Mouse (Mus musculus) CH12.LX (cell line): Measurements from ENCODE around the gene Zfp790. TPM values are rescaled to one million over a fixed set of nuclear protein-coding genes. Genes with fewer than 3 reads are reported as not detected.
"Not testable (repeated sequence)": the region's sequence is repeated elsewhere in the genome, so short reads cannot be mapped to it uniquely, and the experiment has no call there.

Experiments used
- DNase-seq: peaks from one replicate; pipeline ENCODE4 v3.0.0-alpha.2; 2013; ENCODE audit errors: extremely low read depth
- H3K27ac ChIP-seq: 2 replicates; pipeline ENCODE4 v1.5.1; 2012; ENCODE audit warnings: low read depth, mild to moderate bottlenecking, control low read depth, moderate library complexity; ENCODE audit not compliant: insufficient read depth
- H3K27me3 ChIP-seq: replicated peaks from 2 replicates; pipeline ENCODE3; 2012; ENCODE audit warnings: inconsistent platforms
- H3K36me3 ChIP-seq, 2 experiments: replicated peaks in 1 of 2; 2 replicates each; pipeline versions ENCODE3 to v1.6.1; 2012; ENCODE audit warnings: inconsistent platforms in 1 of 2, low read length in 1 of 2, mild to moderate bottlenecking in 1 of 2, mixed read lengths in 1 of 2, moderate library complexity in 1 of 2; ENCODE audit not compliant: control insufficient read depth in 1 of 2, insufficient read depth in 1 of 2
- H3K4me1 ChIP-seq, 2 experiments: 2 replicates each; pipeline ENCODE4 v1.6.1; 2012; ENCODE audit warnings: inconsistent platforms in 1 of 2, moderate library complexity in 1 of 2; ENCODE audit not compliant: insufficient read depth in 2 of 2, control insufficient read depth in 1 of 2
- H3K4me2 ChIP-seq: 2 replicates; pipeline ENCODE4 v1.6.1; 2012; ENCODE audit warnings: low read depth, mild to moderate bottlenecking, control low read depth; ENCODE audit not compliant: poor library complexity, insufficient read depth, severe bottlenecking
- H3K4me3 ChIP-seq, 3 experiments: fragments of 150-350 bp in 1 of 3; sonication (generic) in 1 of 3; replicated peaks in 1 of 3; 2 replicates each; pipeline versions ENCODE3 to v1.5.1; 2011 to 2012; ENCODE audit warnings: low read depth in 2 of 3, low read length in 2 of 3, mild to moderate bottlenecking in 2 of 3, moderate library complexity in 2 of 3, control low read depth in 1 of 3, improper control_type of control experiment in 1 of 3, inconsistent platforms in 1 of 3, mixed read lengths in 1 of 3; ENCODE audit not compliant: poor library complexity in 1 of 3
- H3K79me2 ChIP-seq: replicated peaks from 2 replicates; pipeline ENCODE4 v1.6.1; 2012; ENCODE audit warnings: mild to moderate bottlenecking, moderate library complexity; ENCODE audit not compliant: control insufficient read depth, poor library complexity, insufficient read depth, severe bottlenecking; ENCODE audit errors: extremely low read depth
- H3K9ac ChIP-seq: 2 replicates; pipeline ENCODE4 v1.6.1; 2012; ENCODE audit warnings: low read depth, mild to moderate bottlenecking, control low read depth, moderate library complexity; ENCODE audit not compliant: insufficient read depth
- H3K9me3 ChIP-seq: replicated peaks from 2 replicates; pipeline ENCODE3; 2012; ENCODE audit warnings: low read length, inconsistent platforms, mixed read lengths
- CTCF ChIP-seq, 2 experiments: IDR thresholded peaks in 1 of 2; conservative IDR thresholded peaks in 1 of 2; 2 replicates each; pipeline ENCODE4 v1.5.1; 2011 to 2012; ENCODE audit warnings: low read depth in 2 of 2, low read length in 2 of 2, improper control_type of control experiment in 1 of 2, inconsistent platforms in 1 of 2, mild to moderate bottlenecking in 1 of 2, moderate library complexity in 1 of 2
- GABPA ChIP-seq: IDR thresholded peaks from 2 replicates; pipeline ENCODE4 v1.6.1; 2012; ENCODE audit warnings: low read depth, low read length, improper control_type of control experiment, inconsistent platforms; ENCODE audit not compliant: insufficient replicate concordance
- JUN ChIP-seq: IDR thresholded peaks from 2 replicates; pipeline ENCODE4 v1.6.1; 2011; ENCODE audit warnings: low read depth, mild to moderate bottlenecking, low read length, improper control_type of control experiment, moderate library complexity; ENCODE audit not compliant: insufficient read depth
- NELFE ChIP-seq: IDR thresholded peaks from 2 replicates; pipeline ENCODE4 v1.6.1; 2011; ENCODE audit warnings: low read depth, low read length, improper control_type of control experiment
- NRF1 ChIP-seq: IDR thresholded peaks from 2 replicates; pipeline ENCODE4 v1.6.1; 2014; ENCODE audit warnings: low read depth, mild to moderate bottlenecking, inconsistent platforms, low read length, improper control_type of control experiment, moderate library complexity
- POLR2A ChIP-seq: IDR thresholded peaks from 2 replicates; pipeline ENCODE4 v1.6.1; 2011; ENCODE audit warnings: low read depth, mild to moderate bottlenecking, improper control_type of control experiment, low read length
- RAD21 ChIP-seq: IDR thresholded peaks from 2 replicates; pipeline ENCODE4 v1.6.1; 2011; ENCODE audit warnings: low read depth, mild to moderate bottlenecking, low read length, improper control_type of control experiment, moderate library complexity
- RCOR1 ChIP-seq: conservative IDR thresholded peaks from 2 replicates; pipeline ENCODE4 v1.6.1; 2012; ENCODE audit warnings: low read depth, mild to moderate bottlenecking, inconsistent platforms, low read length, improper control_type of control experiment
- TBP ChIP-seq: conservative IDR thresholded peaks from 2 replicates; pipeline ENCODE4 v1.6.1; 2011; ENCODE audit warnings: low read depth, low read length, improper control_type of control experiment
- TCF12 ChIP-seq: IDR thresholded peaks from 2 replicates; pipeline ENCODE4 v1.6.1; 2014; ENCODE audit warnings: low read depth, mild to moderate bottlenecking, inconsistent platforms, low read length, improper control_type of control experiment
- UBTF ChIP-seq: IDR thresholded peaks from 2 replicates; pipeline ENCODE4 v1.6.1; 2012; ENCODE audit warnings: low read depth, mild to moderate bottlenecking, inconsistent platforms, low read length, improper control_type of control experiment, moderate library complexity
- USF1 ChIP-seq: IDR thresholded peaks from 2 replicates; pipeline ENCODE4 v1.6.1; 2014; ENCODE audit warnings: low read depth, mild to moderate bottlenecking, inconsistent platforms, low read length, improper control_type of control experiment
- ZKSCAN1 ChIP-seq: IDR thresholded peaks from 2 replicates; pipeline ENCODE4 v1.6.1; 2012; ENCODE audit warnings: low read depth, inconsistent platforms, low read length, improper control_type of control experiment, borderline replicate concordance
- ZNF384 ChIP-seq: IDR thresholded peaks from 2 replicates; pipeline ENCODE4 v1.6.1; 2012; ENCODE audit warnings: low read depth, low read length, improper control_type of control experiment, inconsistent platforms
- dilution Hi-C: fragments of 300-500 bp; cut with MboI; formaldehyde crosslinking; loops from 2 replicates; pipeline ENCODE4 v1.14.3; 2020; ENCODE audit warnings: low sequenced_read_pairs; ENCODE audit not compliant: extremely low pct_unique_long_range_greater_than_20kb, extremely low pct_ligation_motif_present
- in situ Hi-C: fragments of 300-500 bp; cut with MboI; formaldehyde crosslinking; loops from 3 replicates; pipeline ENCODE4 v1.14.3; 2019; ENCODE audit warnings: low sequenced_read_pairs, low pct_ligation_motif_present, low pct_unique_long_range_greater_than_20kb, mixed read lengths
- polyA plus RNA-seq: library from polyadenylated mRNA; unstranded; fragments of >175 nt; gene quantifications from 2 replicates; pipeline ENCODE4 v1.2.1, GENCODE M21; 2012; ENCODE audit warnings: low read depth; ENCODE audit not compliant: insufficient read length
- total RNA-seq, 2 experiments: library from RNA; depleted of rRNA; stranded (reverse); fragments of 300-350 nt in 1 of 2; fragments of >200 nt in 1 of 2; gene quantifications; 2 replicates each; pipeline ENCODE4 v1.2.3; 2012 to 2014

Gene Zfp790
- total and polyA plus RNA-seq, 3 experiments: 4.6 to 7.6 (median 5.8) TPM

DNA sequence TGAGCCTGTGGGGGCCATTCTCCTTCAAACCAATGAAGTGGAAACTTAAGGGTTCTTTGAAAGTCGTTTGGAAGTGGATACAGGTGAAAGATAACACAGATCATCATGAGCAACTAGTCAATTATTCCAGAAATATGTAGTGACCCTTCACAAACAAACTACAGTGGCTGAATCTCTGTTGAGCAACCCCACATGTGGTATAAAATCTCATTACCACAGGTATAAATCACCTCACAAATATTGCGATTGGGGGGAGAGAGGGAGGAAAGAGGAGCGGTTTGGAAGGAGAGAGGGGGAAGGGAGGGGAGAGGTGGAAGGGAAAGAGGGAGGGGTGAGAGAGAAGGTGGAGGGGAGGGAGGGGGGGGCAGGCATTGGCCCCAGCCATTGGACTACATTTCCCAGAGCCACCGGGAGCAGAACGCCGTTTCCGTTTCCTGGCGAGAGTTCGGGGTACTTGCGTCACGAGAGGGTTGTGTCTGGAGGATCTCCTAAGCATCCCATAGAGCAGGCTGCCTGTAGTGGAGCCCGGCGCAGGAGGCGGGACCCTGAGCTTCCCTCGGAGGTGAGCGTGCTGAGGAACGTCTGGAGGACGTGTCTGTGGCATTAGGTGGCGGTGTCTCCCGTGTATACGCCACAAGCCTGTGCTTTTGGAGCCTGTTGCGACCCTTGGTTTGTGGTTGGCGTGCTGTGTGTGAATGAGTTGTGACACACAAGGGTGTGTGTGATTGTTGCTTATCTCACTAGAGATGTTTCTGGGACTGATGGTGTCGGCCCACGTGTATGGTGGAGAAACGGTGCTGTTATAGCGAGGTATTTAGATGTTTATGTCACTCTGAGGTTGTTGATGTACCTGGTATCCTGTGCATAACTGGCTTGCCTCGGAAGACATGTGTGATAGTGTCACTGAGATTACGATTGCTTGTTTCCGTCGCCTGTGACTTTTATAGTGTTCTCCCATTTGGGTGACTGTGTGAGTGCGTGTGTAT lies 43.9 kb downstream of the Zfp790 start, which contains the start of gene Zfp420 (continued):
- 0 out of 2 replicates have a peak, but pooled peaks have one; percentile 48 for TF ChIP-seq TBP
- TF ChIP-seq ZKSCAN1: no peak
- no peak for TF ChIP-seq JUN
- TF ChIP-seq GABPA: peak; percentile 46; the same call in 1 of the 2 replicates
- TF ChIP-seq UBTF: no peak
- no peak for TF ChIP-seq RCOR1
- TF ChIP-seq CTCF (conservative IDR thresholded peaks at IDR 0.05 in 1 of 2, IDR thresholded peaks at IDR 0.05 in 1 of 2; ENCODE audit: low read depth in 2 of 2, low read length in 2 of 2): peak in 1 of 2 experiments; percentile 41; a peak in 2 of 4 replicates
- peak; percentile 36 for TF ChIP-seq RAD21
- TF ChIP-seq POLR2A: peak; percentile 74
- TF ChIP-seq, all 38 proteins: peak for 20

DNA sequence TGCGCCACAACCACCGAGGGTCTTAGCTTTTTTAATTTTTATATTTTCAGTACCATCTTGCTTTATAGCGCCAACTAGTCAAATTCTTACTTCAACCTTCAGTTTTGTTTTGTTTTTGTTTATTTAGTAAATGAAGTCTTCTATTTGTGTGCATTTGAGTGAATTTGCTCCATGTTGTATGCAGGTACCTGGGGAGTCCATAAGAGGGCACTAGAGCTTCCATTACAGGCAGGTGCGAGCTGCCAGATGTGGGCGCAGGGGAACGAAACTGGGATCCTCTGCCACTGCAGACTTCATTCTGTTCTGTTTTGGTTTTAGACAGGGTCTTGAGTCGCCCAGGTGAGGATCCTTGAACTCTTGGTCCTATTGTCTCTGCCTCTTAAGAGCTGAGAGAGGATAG lies 45.7 kb downstream of the Zfp790 start:
- Histone ChIP-seq H3K4me3 (no peak overlapping the region), H3K36me3 (peaks cover 2 to 14% of the 10 kb centered on the region in 2 experiments), H3K4me2 (no peak overlapping the region), H3K27me3 (no peaks in the 10 kb centered on the region), H3K9ac (no peak overlapping the region), H3K79me2 (no peaks in the 10 kb centered on the region), H3K4me1 (peaks cover 0 to 16% of the 10 kb centered on the region in 2 experiments; a peak in 2 of 4 replicates), H3K9me3 (peaks cover 8% of the 10 kb centered on the region), H3K27ac (no peak overlapping the region)
- peak; percentile 20 for TF ChIP-seq RAD21
- no peak for TF ChIP-seq UBTF
- TF ChIP-seq CTCF (conservative IDR thresholded peaks at IDR 0.05 in 1 of 2, IDR thresholded peaks at IDR 0.05 in 1 of 2; ENCODE audit: low read depth in 2 of 2, low read length in 2 of 2): peak in 1 of 2 experiments; percentile 46; a peak in 2 of 4 replicates
- no peak for TF ChIP-seq USF1
- no peak for TF ChIP-seq TBP
- dilution Hi-C loops (no loop called here), in situ Hi-C loops (no loop called here)
- peak; percentile 14 for DNase-seq

GRCm38 (mm10) chr7:29874256-29874655 lies 58.3 kb downstream of the Zfp790 start:
- in situ Hi-C loops (no loop called here), dilution Hi-C loops (no loop called here)
- no peak overlapping the region for H3K9ac ChIP-seq
- H3K4me2 ChIP-seq: no peak overlapping the region
- TF ChIP-seq NRF1: no peak
- TF ChIP-seq ZNF384: no peak
- TF ChIP-seq TCF12: no peak
- TF ChIP-seq NELFE: no peak
- no peak for DNase-seq
- no peaks in the 10 kb centered on the region for H3K4me1 ChIP-seq
- H3K9me3 ChIP-seq: peaks cover 24% of the 10 kb centered on the region
- no peaks in the 10 kb centered on the region for H3K79me2 ChIP-seq
- H3K27ac ChIP-seq: no peak overlapping the region
- H3K36me3 ChIP-seq: peaks cover 15 to 18% of the 10 kb centered on the region in 2 experiments
- no peak overlapping the region for H3K4me3 ChIP-seq
- H3K27me3 ChIP-seq: no peaks in the 10 kb centered on the region

DNA sequence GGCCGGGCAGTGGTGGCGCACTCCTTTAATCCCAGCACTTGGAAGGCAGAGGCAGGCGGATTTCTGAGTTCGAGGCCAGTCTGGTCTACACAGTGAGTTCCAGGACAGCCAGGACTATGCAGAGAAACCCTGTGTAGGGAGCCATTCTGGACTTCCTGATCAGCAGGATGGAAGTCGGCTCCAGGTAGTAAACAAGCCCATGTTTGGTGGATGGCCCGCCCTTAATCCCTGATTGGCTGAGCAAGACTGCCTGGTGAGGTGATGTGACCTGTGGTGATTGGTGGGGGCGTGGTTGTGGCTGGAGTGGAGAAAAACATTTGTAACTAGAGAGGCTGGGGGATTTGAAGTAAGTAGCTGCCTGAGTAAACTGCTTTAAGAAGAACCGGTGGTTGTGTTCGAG lies 61.6 kb downstream of the Zfp790 start:
- H3K4me3 ChIP-seq, H3K27ac ChIP-seq, H3K27me3 ChIP-seq, H3K4me1 ChIP-seq, H3K9ac ChIP-seq, H3K79me2 ChIP-seq, DNase-seq, H3K4me2 ChIP-seq, dilution Hi-C loops, in situ Hi-C loops: not testable (repeated sequence)
- Histone ChIP-seq H3K36me3 (peaks cover 15 to 18% of the 10 kb centered on the region in 2 experiments), H3K9me3 (peaks cover 24% of the 10 kb centered on the region)
